Mouse (Mus musculus) hindbrain, postnatal 0 days (tissue): ENCODE measurements at regions not wholly inside any gene's neighbourhood (a gene's known extent, or its start where the extent isn't known, plus 50 kb on each side); places are given as distances from the start of the nearest gene placed in this dataset.

Source experiments
- ATAC-seq: fragments of 200-750 bp; cut with Nextera tagmentation; 2 replicates; pipeline ENCODE4 v1.8.0; 2017; ENCODE audit warnings: mild to moderate bottlenecking, moderate TSS enrichment, moderate library complexity
- DNase-seq: peaks from one replicate; pipeline ENCODE4 v3.0.0-alpha.2; 2015; ENCODE audit warnings: low spot score
- H3K27ac ChIP-seq: fragments of 300-500 bp; sonication (generic); 2 replicates; pipeline ENCODE4 v1.5.1; 2014; ENCODE audit warnings: mild to moderate bottlenecking
- H3K27me3 ChIP-seq: fragments of 300-500 bp; sonication (generic); 2 replicates; pipeline ENCODE4 v1.6.1; 2014; ENCODE audit warnings: low read length, mixed read lengths; ENCODE audit not compliant: insufficient read depth
- H3K36me3 ChIP-seq: fragments of 300-500 bp; sonication (generic); 2 replicates; pipeline ENCODE4 v1.6.1; 2014; ENCODE audit warnings: low read length, mixed read lengths; ENCODE audit not compliant: insufficient read depth
- H3K4me1 ChIP-seq: fragments of 300-500 bp; sonication (generic); 2 replicates; pipeline ENCODE4 v1.6.1; 2014; ENCODE audit warnings: antibody characterized with exemption, low read length, mixed read lengths; ENCODE audit not compliant: insufficient read depth
- H3K4me2 ChIP-seq: fragments of 300-500 bp; sonication (generic); 2 replicates; pipeline ENCODE4 v1.6.1; 2014; ENCODE audit warnings: low read depth, mild to moderate bottlenecking, low read length, moderate library complexity, mixed read lengths
- H3K4me3 ChIP-seq: fragments of 300-500 bp; sonication (generic); 2 replicates; pipeline ENCODE4 v1.5.1; 2014; ENCODE audit warnings: low read length
- H3K9ac ChIP-seq: fragments of 300-500 bp; sonication (generic); replicated peaks from 2 replicates; pipeline ENCODE4 v1.6.1; 2014; ENCODE audit warnings: mild to moderate bottlenecking, low read length, moderate library complexity, mixed read lengths
- H3K9me3 ChIP-seq: fragments of 300-500 bp; sonication (generic); 2 replicates; pipeline ENCODE4 v1.6.1; 2016; ENCODE audit warnings: low read length, mixed read lengths
- CTCF ChIP-seq: IDR thresholded peaks from 2 replicates; pipeline ENCODE4 v1.5.1; 2016; ENCODE audit warnings: antibody characterized with exemption, control low read depth, low read depth
- WGBS: fragments of 180-500 bp; shearing (Covaris S2); extraction: QIAGEN DNeasy Blood & Tissue Kit; methylation state at CpG from one replicate; pipeline ENCODE4 v1.1.7; 2014; 5-methylcytosine and 5-hydroxymethylcytosine counted together

GRCm38 (mm10) chr5:39337917-39338316 is 417.4 kb downstream of the Hs3st1 start:
- Histone ChIP-seq H3K36me3 (no peaks in the 10 kb centered on the region), H3K9me3 (no peaks in the 10 kb centered on the region), H3K9ac (no peak overlapping the region), H3K4me1 (no peaks in the 10 kb centered on the region), H3K27me3 (no peaks in the 10 kb centered on the region), H3K27ac (no peak overlapping the region), H3K4me3 (no peak overlapping the region), H3K4me2 (no peak overlapping the region)
- DNase-seq = no peak
- 74% methylated on average over 1 of the region's 1 CpGs for WGBS
- TF ChIP-seq CTCF = no peak
- no peak for ATAC-seq

DNA sequence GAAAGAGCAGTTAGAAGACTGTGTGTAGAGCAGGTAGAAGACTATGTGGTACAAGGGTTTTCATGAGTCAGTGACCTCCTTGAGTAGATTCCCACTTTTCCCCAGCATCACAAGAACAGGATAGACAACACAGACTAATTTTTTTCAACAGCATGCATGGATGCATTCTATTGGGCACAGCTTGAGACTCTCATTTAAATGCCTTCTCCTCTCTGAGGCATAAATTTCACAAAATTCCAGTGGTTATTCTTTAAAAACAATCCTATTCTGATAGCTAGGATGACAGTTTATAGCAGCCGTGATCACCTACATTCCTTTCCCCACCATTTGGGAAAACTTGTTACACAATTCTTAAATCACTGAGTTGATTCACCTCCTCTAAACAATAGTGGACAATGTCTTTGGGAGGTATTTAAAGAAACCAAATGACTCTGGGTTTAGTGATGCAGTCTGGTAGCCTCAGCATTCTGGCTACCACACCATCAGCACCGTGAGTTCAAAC is 418.7 kb downstream of the Hs3st1 start:
- Histone ChIP-seq H3K36me3 (no peaks in the 10 kb centered on the region), H3K4me3 (no peak overlapping the region), H3K4me1 (no peaks in the 10 kb centered on the region), H3K9me3 (no peaks in the 10 kb centered on the region), H3K27me3 (no peaks in the 10 kb centered on the region), H3K4me2 (no peak overlapping the region), H3K27ac (no peak overlapping the region), H3K9ac (no peak overlapping the region)
- DNase-seq = no peak
- WGBS = 95% methylated on average over 2 of the region's 2 CpGs
- no peak for TF ChIP-seq CTCF
- no peak for ATAC-seq

GRCm38 (mm10) chr5:39335321-39335720 is 420.0 kb downstream of the Hs3st1 start:
- Histone ChIP-seq H3K27ac (no peak overlapping the region), H3K36me3 (no peaks in the 10 kb centered on the region), H3K9ac (no peak overlapping the region), H3K4me1 (no peaks in the 10 kb centered on the region), H3K4me3 (no peak overlapping the region), H3K9me3 (no peaks in the 10 kb centered on the region), H3K27me3 (no peaks in the 10 kb centered on the region), H3K4me2 (no peak overlapping the region)
- DNase-seq (no peak), ATAC-seq (no peak)
- no peak for TF ChIP-seq CTCF
- 73% methylated on average over 2 of the region's 2 CpGs for WGBS

- DNase-seq (no peak), ATAC-seq (no peak)
- Histone ChIP-seq H3K4me1 (no peaks in the 10 kb centered on the region), H3K27ac (no peak overlapping the region), H3K27me3 (no peaks in the 10 kb centered on the region), H3K36me3 (no peaks in the 10 kb centered on the region), H3K4me2 (no peak overlapping the region), H3K4me3 (no peak overlapping the region), H3K9ac (no peak overlapping the region), H3K9me3 (no peaks in the 10 kb centered on the region)
- TF ChIP-seq CTCF = no peak
- 77% methylated on average over 1 of the region's 1 CpGs for WGBS
Observed at GRCm38 (mm10) chr5:39334241-39334640, 421.0 kb downstream of the Hs3st1 start.

- no peak overlapping the region for H3K4me2 ChIP-seq
- H3K4me3 ChIP-seq = no peak overlapping the region
- TF ChIP-seq CTCF = no peak
- no peaks in the 10 kb centered on the region for H3K27me3 ChIP-seq
- DNase-seq = no peak
- 71% methylated on average over 2 of the region's 2 CpGs for WGBS
- ATAC-seq = no peak
- no peaks in the 10 kb centered on the region for H3K4me1 ChIP-seq
- no peak overlapping the region for H3K27ac ChIP-seq
- no peaks in the 10 kb centered on the region for H3K36me3 ChIP-seq
- no peak overlapping the region for H3K9ac ChIP-seq
- H3K9me3 ChIP-seq = no peaks in the 10 kb centered on the region
Observed at GRCm38 (mm10) chr5:39325399-39325798, 429.9 kb downstream of the Hs3st1 start.

DNA sequence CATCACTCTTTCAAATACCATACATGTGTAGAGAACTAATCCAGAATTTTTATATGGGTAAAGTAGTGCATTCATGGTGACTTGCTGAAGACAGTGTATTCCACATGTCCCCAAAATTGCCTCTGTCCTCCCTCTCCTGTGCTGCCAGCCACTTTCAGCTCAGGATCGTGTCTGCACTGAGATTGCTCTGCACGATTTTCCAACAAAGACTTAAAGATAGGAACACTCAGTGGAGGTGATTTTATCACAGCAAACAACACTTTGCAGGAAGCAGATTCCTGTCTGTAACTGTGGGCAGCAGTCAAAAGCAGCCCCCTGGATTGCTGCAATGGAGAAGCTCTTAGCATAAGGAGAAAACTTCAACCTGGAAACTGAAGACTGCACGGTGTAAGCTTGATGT is 438.8 kb downstream of the Hs3st1 start:
- Histone ChIP-seq H3K9me3 (no peaks in the 10 kb centered on the region), H3K4me2 (no peak overlapping the region), H3K9ac (no peak overlapping the region), H3K36me3 (no peaks in the 10 kb centered on the region), H3K4me1 (no peaks in the 10 kb centered on the region), H3K27me3 (no peaks in the 10 kb centered on the region), H3K4me3 (no peak overlapping the region), H3K27ac (no peak overlapping the region)
- no peak for ATAC-seq
- DNase-seq = no peak
- WGBS = 73% methylated on average over 3 of the region's 3 CpGs
- no peak for TF ChIP-seq CTCF

- no peaks in the 10 kb centered on the region for H3K36me3 ChIP-seq
- no peak overlapping the region for H3K9ac ChIP-seq
- DNase-seq (no peak), ATAC-seq (no peak)
- WGBS = 94% methylated on average over 4 of the region's 4 CpGs
- no peak for TF ChIP-seq CTCF
- H3K27ac ChIP-seq = no peak overlapping the region
- no peaks in the 10 kb centered on the region for H3K27me3 ChIP-seq
- no peak overlapping the region for H3K4me2 ChIP-seq
- H3K4me1 ChIP-seq = no peaks in the 10 kb centered on the region
- H3K4me3 ChIP-seq = no peak overlapping the region
- H3K9me3 ChIP-seq = no peaks in the 10 kb centered on the region
Observed at GRCm38 (mm10) chr5:39311211-39311610, 434.6 kb upstream of the Clnk start.
